In the genomic region with DNA sequence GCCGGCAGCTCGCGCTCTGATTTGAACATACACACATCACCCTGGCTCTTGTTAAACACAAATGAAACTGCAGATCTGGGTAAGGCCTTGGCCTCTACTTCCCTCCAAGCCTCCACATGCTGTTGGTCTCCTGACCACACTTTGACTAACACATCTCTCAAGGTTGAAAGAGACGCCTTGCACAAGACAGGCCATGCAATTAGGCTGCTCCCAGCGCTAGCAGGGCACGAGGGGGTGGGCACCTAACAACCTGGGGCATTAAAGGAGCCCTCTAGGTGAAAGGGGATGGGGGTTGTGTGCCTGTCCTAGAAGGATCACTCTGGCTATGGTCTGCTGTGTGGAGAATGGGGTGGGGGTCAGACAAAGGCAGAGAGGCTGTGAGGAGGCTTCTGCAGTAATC, we compare ENCODE assay signal across 25 mouse cellular contexts. TPM values are rescaled to one million over a fixed set of nuclear protein-coding genes. Genes with fewer than 3 reads are reported as not detected.
DNase-seq lines count a peak whose midpoint lies in the region; ATAC-seq lines count a peak whose summit lies in the region.
"Had no signal": no experiment of that assay in that cellular context is flagged by ENCODE, and none has a peak within 500 bp of the region (broad histone marks: within the 10 kb centered on the region; RNA-seq: fewer than 3 reads in every experiment).

No protein-coding gene starts in this region.

- ATAC-seq in kidney, embryonic 15.5 days (replicated peaks; ENCODE audit: low FRiP score): no peak
- no peak; the same call in 1 of the 2 replicates for ATAC-seq in hindbrain, embryonic 12.5 days (ENCODE audit: low FRiP score)
- ATAC-seq: CD4-positive, CD25-positive, alpha-beta regulatory T cell, adult 4 months; forebrain, postnatal 0 days had no signal

- peaks cover 49% of the 10 kb centered on the region for H3K4me1 ChIP-seq in kidney, embryonic 15.5 days
- H3K4me1 ChIP-seq in hindbrain, embryonic 12.5 days: peaks cover 19% of the 10 kb centered on the region
- H3K4me1 ChIP-seq in limb, embryonic 10.5 days: peaks cover 39% of the 10 kb centered on the region
- H3K4me1 ChIP-seq: heart, embryonic 12.5 days had no signal

- H3K9ac ChIP-seq in kidney, embryonic 15.5 days: no peak overlapping the region
- no peak overlapping the region for H3K9ac ChIP-seq in hindbrain, embryonic 12.5 days
- H3K9ac ChIP-seq: forebrain, embryonic 12.5 days; forebrain, postnatal 0 days; heart, embryonic 12.5 days; liver, embryonic 14.5 days; neural tube, embryonic 12.5 days had no signal

- H3K36me3 ChIP-seq in kidney, embryonic 15.5 days: no peaks in the 10 kb centered on the region
- H3K36me3 ChIP-seq in hindbrain, embryonic 12.5 days: no peaks in the 10 kb centered on the region
- no peaks in the 10 kb centered on the region for H3K36me3 ChIP-seq in limb, embryonic 10.5 days
- H3K36me3 ChIP-seq: forebrain, embryonic 12.5 days; heart, embryonic 12.5 days; neural tube, embryonic 12.5 days had no signal

- 0 out of 2 replicates have a peak overlapping the region, but pooled peaks have one; percentile 19 for H3K4me2 ChIP-seq in kidney, embryonic 15.5 days
- no peak overlapping the region for H3K4me2 ChIP-seq in hindbrain, embryonic 12.5 days (replicated peaks)
- H3K4me2 ChIP-seq: heart, embryonic 12.5 days had no signal

- peak; percentile 47 for DNase-seq in adrenal gland, postnatal 14 days
- no peak for DNase-seq in adrenal gland, postnatal 25 days
- no peak for DNase-seq in kidney, postnatal 25 days
- no peak for DNase-seq in limb, embryonic 10.5 days (ENCODE audit: low spot score)
- no peak for DNase-seq in layer of hippocampus, adult 9-10 months (ENCODE audit: low spot score)
- DNase-seq: cerebellum, adult 11-12 months; cerebellum, adult 9-11 months; forebrain, postnatal 0 days; heart, adult 2 months; heart, postnatal 4 days; kidney, adult 18-20 months; liver; lung, adult 2 months; lung, postnatal 14 days; thymus, adult 2 months; thymus, postnatal 36 days had no signal

- 55% methylated on average over 6 of the region's 6 CpGs for WGBS in kidney, embryonic 15.5 days
- WGBS in hindbrain, embryonic 12.5 days: 69% methylated on average over 6 of the region's 6 CpGs
- WGBS in limb, embryonic 10.5 days: 75% methylated on average over 6 of the region's 6 CpGs

- peak overlapping the region; percentile 93 for H3K27ac ChIP-seq in kidney, embryonic 15.5 days
- peak overlapping the region; percentile 64 for H3K27ac ChIP-seq in hindbrain, embryonic 12.5 days
- peak overlapping the region; percentile 69; the same call in 1 of the 2 replicates for H3K27ac ChIP-seq in limb, embryonic 10.5 days
- H3K27ac ChIP-seq: forebrain, embryonic 12.5 days; heart, adult 2 months; layer of hippocampus, adult 2 months; liver, embryonic 14.5 days had no signal

- H3K4me3 ChIP-seq in kidney, embryonic 15.5 days (replicated peaks): no peak overlapping the region
- H3K4me3 ChIP-seq in hindbrain, embryonic 12.5 days: no peak overlapping the region
- H3K4me3 ChIP-seq in limb, embryonic 10.5 days: no peak overlapping the region
- H3K4me3 ChIP-seq: forebrain, embryonic 12.5 days; heart, adult 2 months; heart, embryonic 12.5 days; layer of hippocampus, adult 2 months; neural tube, embryonic 12.5 days had no signal

- no peaks in the 10 kb centered on the region for H3K27me3 ChIP-seq in kidney, embryonic 15.5 days
- no peaks in the 10 kb centered on the region for H3K27me3 ChIP-seq in hindbrain, embryonic 12.5 days
- H3K27me3 ChIP-seq in limb, embryonic 10.5 days (ENCODE audit: low read depth, poor library complexity, severe bottlenecking): no peaks in the 10 kb centered on the region
- H3K27me3 ChIP-seq: neural tube, embryonic 12.5 days had no signal

- no peaks in the 10 kb centered on the region for H3K9me3 ChIP-seq in kidney, embryonic 15.5 days (replicated peaks)
- H3K9me3 ChIP-seq in hindbrain, embryonic 12.5 days (replicated peaks): no peaks in the 10 kb centered on the region
- H3K9me3 ChIP-seq in limb, embryonic 10.5 days (replicated peaks): no peaks in the 10 kb centered on the region
- H3K9me3 ChIP-seq: forebrain, embryonic 12.5 days; heart, embryonic 12.5 days; neural tube, embryonic 12.5 days had no signal

RNA-seq across cellular contexts. Expression of a gene that starts 43.4 kb away (rescaled TPM):
- 0.26 and 0.33 TPM in 2 replicates for total RNA-seq in adrenal gland, postnatal 14 days (2021)
- total RNA-seq in adrenal gland, postnatal 25 days (2021): 0.52 TPM in 1 of 2 replicates, not detected in the other
- polyA plus RNA-seq in kidney, embryonic 15.5 days (2015; fragmentation: Nextera tagmentation; extraction: Ambion mirVana): 1.1 and 1.2 TPM in 2 replicates
- polyA plus RNA-seq in hindbrain, embryonic 12.5 days (2016; fragmentation: Nextera tagmentation; extraction: Ambion mirVana): 0.74 and 1.2 TPM in 2 replicates
- polyA plus RNA-seq in limb, embryonic 10.5 days (2016; fragmentation: Nextera tagmentation; extraction: Ambion mirVana): 0.25 TPM in 1 of 2 replicates, not detected in the other
- total RNA-seq: heart, adult 2 months; heart, postnatal 4 days had no signal
- polyA plus RNA-seq: CD4-positive, CD25-positive, alpha-beta regulatory T cell, adult 4 months; heart, adult 2 months; heart, embryonic 12.5 days; heart, postnatal 0 days had no signal
